Mouse (Mus musculus): ENCODE results near the gene Zic4.

- TF ChIP-seq CTCF (IDR thresholded peaks at IDR 0.05; ENCODE audit: low read depth, low read length) (no peak), POLR2A (IDR thresholded peaks at IDR 0.05; ENCODE audit: insufficient read depth, low read length) (no peak), EP300 (IDR thresholded peaks at IDR 0.05; ENCODE audit: insufficient read depth, low read depth, low read length) (no peak)
These were observed 7.2 kb downstream of the Zic4 start for GRCm38 (mm10) chr9:91369293-91369991.
